Mouse (Mus musculus) monocyte, adult 59 days (primary cell): Measurements from ENCODE around the gene Ccdc9b. TPM values are rescaled to one million over a fixed set of nuclear protein-coding genes. Genes with fewer than 3 reads are reported as not detected.

Experiments used
- total RNA-seq, 2 experiments: library from RNA; stranded (reverse); gene quantifications; one replicate each; pipeline ENCODE4 v1.2.4; 2023

Gene Ccdc9b
- total RNA-seq = under 1 TPM; 0.52 to 0.81 TPM

GRCm38 (mm10) chr2:118761906-118762783, at the start of gene Ccdc9b:
TSS of gene Ccdc9b (minus strand) at chr2:118762661.

GRCm38 (mm10) chr2:118779504-118780480, 17.3 kb upstream of the Ccdc9b start, which contains the start of gene Disp2:
TSS of gene Disp2 (plus strand) at chr2:118779719.

GRCm38 (mm10) chr2:118772158-118772874, 9.9 kb upstream of the Ccdc9b start, which contains the start of gene Phgr1:
TSS of gene Phgr1 (plus strand) at chr2:118772769.

GRCm38 (mm10) chr2:118745232-118745884, 17.1 kb downstream of the Ccdc9b start, which contains the start of gene Inafm2:
TSS of gene Inafm2 (plus strand) at chr2:118745758.

GRCm38 (mm10) chr2:118728337-118728736, 34.1 kb downstream of the Ccdc9b start, which contains the start of gene Plcb2:
TSS of gene Plcb2 (minus strand) at chr2:118728438.

Other genes starting within 250 kb of the Ccdc9b start
- gene Bmf, start 213.0 kb downstream of the Ccdc9b start, total RNA-seq = 10 to 100 TPM; 52.0 to 57.8 TPM
- 1 to 10 TPM; 7.3 to 8.0 TPM for gene Bub1b, start 164.4 kb downstream of the Ccdc9b start, total RNA-seq
- not detected for gene Pak6, start 99.4 kb downstream of the Ccdc9b start, total RNA-seq
- under 1 TPM; 0.09 to 0.26 TPM for gene Ankrd63, start 58.7 kb downstream of the Ccdc9b start, total RNA-seq
- gene Plcb2, start 34.2 kb downstream of the Ccdc9b start, total RNA-seq = 10 to 100 TPM; 73.3 to 84.3 TPM
- gene Inafm2, start 16.9 kb downstream of the Ccdc9b start, total RNA-seq = 10 to 100 TPM; 21.7 to 21.9 TPM
- gene Phgr1, start 10.1 kb upstream of the Ccdc9b start, total RNA-seq = not detected
- gene Disp2, start 17.1 kb upstream of the Ccdc9b start, total RNA-seq = not detected
- 1 to 10 TPM; 5.0 to 7.1 TPM for gene Knstrn, start 51.3 kb upstream of the Ccdc9b start, total RNA-seq
- gene Ivd, start 99.3 kb upstream of the Ccdc9b start, total RNA-seq = 10 to 100 TPM; 30.6 to 44.1 TPM
- gene Bahd1, start 137.7 kb upstream of the Ccdc9b start, total RNA-seq = 10 to 100 TPM; 20.4 to 22.3 TPM
- 1 to 10 TPM; 7.0 to 8.8 TPM for gene Chst14, start 163.8 kb upstream of the Ccdc9b start, total RNA-seq